Mouse (Mus musculus): ENCODE results near the gene Dock6. TPM values are rescaled to one million over a fixed set of nuclear protein-coding genes. Genes with fewer than 3 reads are reported as not detected.
"Not testable (repeated sequence)": the region's sequence is repeated elsewhere in the genome, so short reads cannot be mapped to it uniquely, and the experiment has no call there.

The Dock6 gene
- polyA plus RNA-seq, 1 experiment, result 41.5 TPM

GRCm38 (mm10) chr9:21867726-21868125 is 15.3 kb upstream of the Dock6 start:
- no peak overlapping the region for H3K4me3 ChIP-seq (ENCODE audit: control insufficient read depth, low read depth, low read length)
- TF ChIP-seq POLR2A (IDR thresholded peaks at IDR 0.05; ENCODE audit: control insufficient read depth, low read depth, low read length), result no peak
- no peak for TF ChIP-seq CTCF (IDR thresholded peaks at IDR 0.05; ENCODE audit: control insufficient read depth, insufficient read depth, insufficient replicate concordance, low read depth, low read length)

GRCm38 (mm10) chr9:21866641-21867040 is 14.2 kb upstream of the Dock6 start:
- Histone ChIP-seq H3K36me3 (ENCODE audit: control insufficient read depth, insufficient read depth, low read length) (no peaks in the 10 kb centered on the region), H3K4me3 (ENCODE audit: control insufficient read depth, low read depth, low read length) (no peak overlapping the region), H3K27ac (ENCODE audit: control insufficient read depth, insufficient read depth, low read depth, low read length) (no peak overlapping the region), H3K27me3 (ENCODE audit: control insufficient read depth, insufficient read depth, low read length) (no peaks in the 10 kb centered on the region), H3K4me1 (ENCODE audit: control insufficient read depth, insufficient read depth, low read length) (no peaks in the 10 kb centered on the region; the same call in 1 of the 2 replicates)
- no peak for TF ChIP-seq POLR2A (IDR thresholded peaks at IDR 0.05; ENCODE audit: control insufficient read depth, low read depth, low read length)
- no peak for TF ChIP-seq CTCF (IDR thresholded peaks at IDR 0.05; ENCODE audit: control insufficient read depth, insufficient read depth, insufficient replicate concordance, low read depth, low read length)

More at GRCm38 (mm10) chr9:21867726-21868125, 15.3 kb upstream of the Dock6 start:
- Histone ChIP-seq H3K27me3 (ENCODE audit: control insufficient read depth, insufficient read depth, low read length) (no peaks in the 10 kb centered on the region), H3K27ac (ENCODE audit: control insufficient read depth, insufficient read depth, low read depth, low read length) (no peak overlapping the region), H3K4me1 (ENCODE audit: control insufficient read depth, insufficient read depth, low read length) (no peaks in the 10 kb centered on the region; the same call in 1 of the 2 replicates), H3K36me3 (ENCODE audit: control insufficient read depth, insufficient read depth, low read length) (no peaks in the 10 kb centered on the region)

GRCm38 (mm10) chr9:21865673-21866398 is 13.4 kb upstream of the Dock6 start:
- no peak overlapping the region for H3K27ac ChIP-seq (ENCODE audit: control insufficient read depth, insufficient read depth, low read depth, low read length)
- no peaks in the 10 kb centered on the region for H3K36me3 ChIP-seq (ENCODE audit: control insufficient read depth, insufficient read depth, low read length)
- TF ChIP-seq CTCF (IDR thresholded peaks at IDR 0.05; ENCODE audit: control insufficient read depth, insufficient read depth, insufficient replicate concordance, low read depth, low read length) (no peak), POLR2A (IDR thresholded peaks at IDR 0.05; ENCODE audit: control insufficient read depth, low read depth, low read length) (no peak)
- no peaks in the 10 kb centered on the region; the same call in 1 of the 2 replicates for H3K4me1 ChIP-seq (ENCODE audit: control insufficient read depth, insufficient read depth, low read length)
- H3K4me3 ChIP-seq (ENCODE audit: control insufficient read depth, low read depth, low read length), result no peak overlapping the region
- H3K27me3 ChIP-seq (ENCODE audit: control insufficient read depth, insufficient read depth, low read length), result no peaks in the 10 kb centered on the region

GRCm38 (mm10) chr9:21862181-21862580 is 9.7 kb upstream of the Dock6 start:
- TF ChIP-seq CTCF (IDR thresholded peaks at IDR 0.05; ENCODE audit: control insufficient read depth, insufficient read depth, insufficient replicate concordance, low read depth, low read length) (no peak), POLR2A (IDR thresholded peaks at IDR 0.05; ENCODE audit: control insufficient read depth, low read depth, low read length) (no peak)

GRCm38 (mm10) chr9:21860349-21860748 is 7.9 kb upstream of the Dock6 start:
- not testable (repeated sequence) for H3K36me3 ChIP-seq (ENCODE audit: control insufficient read depth, insufficient read depth, low read length); H3K27me3 ChIP-seq (ENCODE audit: control insufficient read depth, insufficient read depth, low read length); H3K27ac ChIP-seq (ENCODE audit: control insufficient read depth, insufficient read depth, low read depth, low read length); H3K4me1 ChIP-seq (ENCODE audit: control insufficient read depth, insufficient read depth, low read length); H3K4me3 ChIP-seq (ENCODE audit: control insufficient read depth, low read depth, low read length)

More at GRCm38 (mm10) chr9:21862181-21862580, 9.7 kb upstream of the Dock6 start:
- Histone ChIP-seq H3K4me3 (ENCODE audit: control insufficient read depth, low read depth, low read length) (no peak overlapping the region), H3K4me1 (ENCODE audit: control insufficient read depth, insufficient read depth, low read length) (no peaks in the 10 kb centered on the region; the same call in 1 of the 2 replicates), H3K27me3 (ENCODE audit: control insufficient read depth, insufficient read depth, low read length) (no peaks in the 10 kb centered on the region), H3K36me3 (ENCODE audit: control insufficient read depth, insufficient read depth, low read length) (no peaks in the 10 kb centered on the region), H3K27ac (ENCODE audit: control insufficient read depth, insufficient read depth, low read depth, low read length) (no peak overlapping the region)

GRCm38 (mm10) chr9:21859606-21860005 is 7.2 kb upstream of the Dock6 start:
- Histone ChIP-seq H3K36me3 (ENCODE audit: control insufficient read depth, insufficient read depth, low read length) (no peaks in the 10 kb centered on the region), H3K27me3 (ENCODE audit: control insufficient read depth, insufficient read depth, low read length) (no peaks in the 10 kb centered on the region), H3K27ac (ENCODE audit: control insufficient read depth, insufficient read depth, low read depth, low read length) (no peak overlapping the region), H3K4me1 (ENCODE audit: control insufficient read depth, insufficient read depth, low read length) (no peaks in the 10 kb centered on the region), H3K4me3 (ENCODE audit: control insufficient read depth, low read depth, low read length) (no peak overlapping the region)
- TF ChIP-seq POLR2A (IDR thresholded peaks at IDR 0.05; ENCODE audit: control insufficient read depth, low read depth, low read length) (no peak), CTCF (IDR thresholded peaks at IDR 0.05; ENCODE audit: control insufficient read depth, insufficient read depth, insufficient replicate concordance, low read depth, low read length) (no peak)

GRCm38 (mm10) chr9:21858084-21858483 is 5.6 kb upstream of the Dock6 start:
- no peaks in the 10 kb centered on the region for H3K4me1 ChIP-seq (ENCODE audit: control insufficient read depth, insufficient read depth, low read length)
- H3K36me3 ChIP-seq (ENCODE audit: control insufficient read depth, insufficient read depth, low read length), result no peaks in the 10 kb centered on the region
- H3K27me3 ChIP-seq (ENCODE audit: control insufficient read depth, insufficient read depth, low read length), result no peaks in the 10 kb centered on the region
- no peak overlapping the region for H3K27ac ChIP-seq (ENCODE audit: control insufficient read depth, insufficient read depth, low read depth, low read length)
- TF ChIP-seq CTCF (IDR thresholded peaks at IDR 0.05; ENCODE audit: control insufficient read depth, insufficient read depth, insufficient replicate concordance, low read depth, low read length), result no peak
- no peak for TF ChIP-seq POLR2A (IDR thresholded peaks at IDR 0.05; ENCODE audit: control insufficient read depth, low read depth, low read length)
- no peak overlapping the region for H3K4me3 ChIP-seq (ENCODE audit: control insufficient read depth, low read depth, low read length)
